Mouse (Mus musculus) hindbrain, embryonic 13.5 days (tissue): ENCODE measurements around the gene Apaf1. TPM values are rescaled to one million over a fixed set of nuclear protein-coding genes. Genes with fewer than 3 reads are reported as not detected.

ENCODE experiments used
- ATAC-seq: fragments of 200-750 bp; cut with Nextera tagmentation; 2 replicates; pipeline ENCODE4 v1.8.0; 2017; ENCODE audit warnings: moderate TSS enrichment; ENCODE audit not compliant: low FRiP score
- H3K27ac ChIP-seq: fragments of 300-500 bp; sonication (generic); 2 replicates; pipeline ENCODE4 v1.5.1; 2015; ENCODE audit warnings: inconsistent platforms, mild to moderate bottlenecking, moderate library complexity
- H3K27me3 ChIP-seq: fragments of 300-500 bp; sonication (generic); 2 replicates; pipeline ENCODE4 v1.6.1; 2015; ENCODE audit warnings: mild to moderate bottlenecking, inconsistent platforms
- H3K36me3 ChIP-seq: fragments of 300-500 bp; sonication (generic); 2 replicates; pipeline ENCODE4 v1.6.1; 2015; ENCODE audit warnings: mild to moderate bottlenecking, inconsistent platforms
- H3K4me1 ChIP-seq: fragments of 300-500 bp; sonication (generic); replicated peaks from 2 replicates; pipeline ENCODE4 v1.6.1; 2015; ENCODE audit warnings: inconsistent platforms
- H3K4me2 ChIP-seq: fragments of 300-500 bp; sonication (generic); 2 replicates; pipeline ENCODE4 v1.6.1; 2015; ENCODE audit warnings: inconsistent platforms, mild to moderate bottlenecking, moderate library complexity
- H3K4me3 ChIP-seq: fragments of 300-500 bp; sonication (generic); 2 replicates; pipeline ENCODE4 v1.5.1; 2015; ENCODE audit warnings: mild to moderate bottlenecking, inconsistent platforms
- H3K9ac ChIP-seq: fragments of 300-500 bp; sonication (generic); 2 replicates; pipeline ENCODE4 v1.6.1; 2015; ENCODE audit warnings: mild to moderate bottlenecking, inconsistent platforms
- H3K9me3 ChIP-seq: fragments of 300-500 bp; sonication (generic); 2 replicates; pipeline ENCODE4 v1.6.1; 2016; ENCODE audit warnings: inconsistent platforms
- WGBS: fragments of 180-500 bp; shearing (Covaris S2); methylation state at CpG from one replicate; pipeline ENCODE4 v1.1.7; 2015; 5-methylcytosine and 5-hydroxymethylcytosine counted together
- polyA plus RNA-seq: library from polyadenylated mRNA; unstranded; fragments of >200 nt; fragmentation: Nextera tagmentation; extraction: Ambion mirVana; gene quantifications from 2 replicates; pipeline ENCODE4 v1.2.1, GENCODE M21; 2015

Apaf1 gene
- polyA plus RNA-seq, 1 experiment from 2014 or later = 17.8 TPM

DNA sequence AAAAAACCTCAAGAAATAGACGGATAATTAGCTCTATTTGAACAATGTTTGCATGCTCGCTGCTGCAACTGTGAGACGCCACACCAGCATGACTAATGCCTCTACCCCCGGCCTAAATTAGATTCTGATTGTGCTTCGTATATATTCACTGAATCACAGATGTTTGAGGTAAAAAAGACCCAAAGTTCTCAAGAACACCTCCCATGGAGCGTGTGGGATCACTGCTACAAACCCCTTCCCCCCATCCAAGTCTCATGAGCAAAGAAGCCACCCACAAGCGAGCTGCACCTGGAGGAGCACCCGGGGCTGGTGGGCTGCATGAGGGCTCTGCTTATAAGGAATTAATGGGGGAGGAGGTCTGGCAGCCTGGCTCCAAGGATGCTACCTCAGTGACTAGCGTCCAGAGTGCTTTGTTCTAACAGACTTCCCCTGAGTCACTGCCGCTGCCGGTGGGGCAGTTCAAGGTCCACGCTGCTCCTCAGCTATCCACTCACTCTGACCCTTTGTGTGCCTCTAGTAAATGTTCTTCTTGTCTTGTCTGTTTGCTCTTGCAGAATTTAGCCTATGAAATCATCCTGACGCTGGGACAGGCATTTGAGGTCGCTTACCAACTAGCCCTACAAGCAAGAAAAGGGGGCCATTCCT is 116.8 kb downstream of the Apaf1 start:
- no peaks in the 10 kb centered on the region for H3K9me3 ChIP-seq
- H3K4me2 ChIP-seq = no peak overlapping the region
- no peak overlapping the region for H3K27ac ChIP-seq
- H3K9ac ChIP-seq = no peak overlapping the region
- no peak for ATAC-seq
- no peak overlapping the region for H3K4me3 ChIP-seq
- peaks cover 51% of the 10 kb centered on the region for H3K27me3 ChIP-seq
- WGBS = 52% methylated on average over 14 of the region's 14 CpGs
- peaks cover 13% of the 10 kb centered on the region for H3K36me3 ChIP-seq
- H3K4me1 ChIP-seq = peaks cover 30% of the 10 kb centered on the region

DNA sequence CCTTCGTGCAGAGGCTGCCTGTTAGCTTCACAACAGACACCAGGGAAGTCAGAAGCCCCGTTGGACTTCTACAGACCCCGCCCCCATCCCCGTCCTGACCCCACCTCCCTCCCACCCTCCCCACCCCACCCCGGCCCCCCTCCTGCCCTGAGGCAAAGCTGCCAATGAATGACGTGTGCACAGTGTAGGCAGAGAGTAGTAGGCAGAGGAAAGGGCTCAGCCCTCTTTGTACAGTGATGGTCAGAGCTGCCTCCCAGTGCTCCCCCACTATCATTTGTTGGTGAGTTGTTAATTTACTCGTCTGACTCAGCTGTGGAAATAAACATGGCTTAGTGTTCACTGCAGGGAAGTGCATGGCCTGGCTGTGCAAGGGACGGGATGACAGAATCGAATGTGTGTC is 118.1 kb downstream of the Apaf1 start:
- Histone ChIP-seq H3K27ac (no peak overlapping the region), H3K4me3 (no peak overlapping the region), H3K4me2 (no peak overlapping the region), H3K9ac (no peak overlapping the region), H3K4me1 (peaks cover 23% of the 10 kb centered on the region), H3K36me3 (peaks cover 13% of the 10 kb centered on the region), H3K9me3 (no peaks in the 10 kb centered on the region), H3K27me3 (peaks cover 42% of the 10 kb centered on the region)
- 22% methylated on average over 9 of the region's 9 CpGs for WGBS
- ATAC-seq = no peak

DNA sequence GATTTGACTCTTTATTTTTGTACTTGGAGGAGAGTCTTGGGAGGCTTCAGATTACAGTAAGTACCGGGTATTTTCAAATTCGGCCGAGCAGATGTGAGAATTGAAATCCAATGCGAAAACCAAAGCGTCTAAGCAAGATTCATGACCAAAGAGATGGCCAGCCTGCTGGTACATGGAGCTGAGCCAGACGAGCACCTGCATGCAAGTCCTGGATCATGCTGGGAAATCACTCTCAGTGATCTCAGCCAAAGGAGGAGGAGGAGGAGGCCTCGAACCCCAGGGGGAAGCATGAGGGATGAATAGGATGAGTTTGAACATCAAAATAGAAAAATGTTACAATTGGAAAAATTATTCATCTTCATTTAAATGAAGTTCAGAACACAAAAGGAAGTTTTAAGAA is 122.2 kb downstream of the Apaf1 start:
- 82% methylated on average over 7 of the region's 7 CpGs for WGBS
- Histone ChIP-seq H3K9ac (no peak overlapping the region), H3K4me1 (peaks cover 3% of the 10 kb centered on the region), H3K4me3 (no peak overlapping the region), H3K27me3 (peaks cover 5% of the 10 kb centered on the region; the same call in 1 of the 2 replicates), H3K4me2 (no peak overlapping the region), H3K36me3 (peaks cover 15% of the 10 kb centered on the region; the same call in 1 of the 2 replicates), H3K27ac (no peak overlapping the region), H3K9me3 (no peaks in the 10 kb centered on the region)
- no peak for ATAC-seq

DNA sequence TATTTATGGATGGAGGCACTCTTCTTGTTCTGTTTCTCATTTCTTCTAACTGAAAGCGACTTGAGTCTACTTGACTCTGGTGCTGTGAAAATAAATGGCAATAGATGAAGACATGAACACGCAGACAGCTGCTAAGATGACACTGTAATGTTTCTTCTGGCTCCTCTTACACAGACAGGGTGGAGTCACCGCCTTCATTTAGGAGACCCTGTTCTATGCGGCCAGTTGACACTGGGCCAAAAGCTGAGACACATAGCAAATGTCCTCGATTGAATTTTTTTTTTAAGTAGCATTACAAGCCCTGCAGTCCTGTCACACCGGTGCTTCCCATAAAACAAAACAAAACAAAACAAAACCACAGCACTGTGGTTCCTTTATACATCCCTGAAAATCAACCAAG is 128.7 kb downstream of the Apaf1 start:
- no peak for ATAC-seq
- no peaks in the 10 kb centered on the region for H3K4me1 ChIP-seq
- H3K27ac ChIP-seq = no peak overlapping the region
- H3K4me2 ChIP-seq = no peak overlapping the region
- H3K4me3 ChIP-seq = no peak overlapping the region
- H3K9ac ChIP-seq = no peak overlapping the region
- WGBS = 83% methylated on average over 6 of the region's 6 CpGs
- H3K9me3 ChIP-seq = no peaks in the 10 kb centered on the region
- H3K27me3 ChIP-seq = no peaks in the 10 kb centered on the region
- H3K36me3 ChIP-seq = peaks cover 34% of the 10 kb centered on the region

DNA sequence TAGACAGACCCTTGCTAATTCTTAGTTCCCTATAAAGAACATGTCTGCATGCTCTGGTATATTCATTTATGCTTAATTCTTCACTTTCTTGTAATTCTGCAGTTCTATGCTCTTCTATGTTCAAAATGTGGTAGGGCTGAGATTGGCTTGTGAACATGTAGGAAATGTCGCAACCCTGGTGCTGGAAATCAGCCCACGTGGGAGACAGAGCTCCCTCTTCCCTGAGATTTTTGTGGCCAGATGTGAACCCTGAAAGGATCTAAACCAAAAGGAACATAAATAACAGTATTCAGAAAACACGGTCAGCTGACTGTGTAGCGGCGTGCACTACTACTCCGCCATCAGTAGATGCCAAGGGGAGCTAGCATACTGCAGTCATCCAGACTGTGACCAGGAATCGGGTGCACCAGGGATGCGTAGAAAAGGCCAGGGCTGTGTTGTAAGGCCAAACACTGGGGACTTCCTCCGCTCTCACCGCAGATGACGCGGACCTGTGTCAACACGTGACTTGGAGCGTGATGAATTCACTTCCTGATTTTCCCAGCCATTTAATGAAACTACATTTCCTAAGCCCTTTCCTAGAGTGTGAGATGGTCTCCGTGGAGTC is 129.4 kb downstream of the Apaf1 start:
- Histone ChIP-seq H3K36me3 (peaks cover 39% of the 10 kb centered on the region), H3K9ac (no peak overlapping the region), H3K4me2 (no peak overlapping the region), H3K27me3 (no peaks in the 10 kb centered on the region), H3K4me3 (no peak overlapping the region), H3K4me1 (no peaks in the 10 kb centered on the region), H3K27ac (no peak overlapping the region), H3K9me3 (no peaks in the 10 kb centered on the region)
- 91% methylated on average over 15 of the region's 15 CpGs for WGBS
- no peak for ATAC-seq

DNA sequence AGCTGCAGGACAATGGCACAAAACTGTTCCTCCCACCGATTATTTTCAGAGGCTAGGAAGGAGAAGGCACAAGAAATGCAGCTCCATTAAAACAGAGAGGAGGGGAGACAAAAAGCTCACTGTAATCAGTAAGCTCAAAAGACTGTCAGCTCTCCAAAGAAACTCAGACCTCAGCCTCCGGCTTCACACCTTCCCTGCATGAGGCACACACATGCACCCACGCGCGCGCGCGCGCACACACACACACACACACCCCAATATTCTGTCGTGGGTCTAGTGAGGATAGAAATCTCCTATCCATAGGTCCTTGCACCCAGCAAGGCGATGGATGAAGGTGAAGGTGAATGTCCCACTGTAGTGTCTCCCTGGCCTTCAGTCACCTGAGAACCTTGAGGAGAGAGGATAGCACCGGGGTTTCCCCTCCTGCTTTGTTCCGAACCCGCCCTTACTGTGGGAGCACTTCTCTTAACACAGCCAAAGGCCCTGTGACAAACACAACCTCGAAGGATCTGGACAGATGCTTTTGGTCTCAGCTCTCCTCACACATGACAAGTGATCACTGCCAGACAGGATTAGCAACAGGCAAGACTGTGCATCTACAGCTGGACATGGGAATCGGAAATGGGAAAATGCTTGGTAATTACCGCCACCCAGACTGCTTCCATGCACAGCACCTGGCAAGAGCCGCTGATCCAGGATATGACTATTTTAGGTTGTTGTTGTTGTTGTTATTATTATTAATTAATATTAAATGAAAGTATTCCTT is 134.8 kb downstream of the Apaf1 start:
- 91% methylated on average over 18 of the region's 18 CpGs for WGBS
- no peak for ATAC-seq
- H3K27ac ChIP-seq = no peak overlapping the region
- peaks cover 55% of the 10 kb centered on the region for H3K36me3 ChIP-seq
- H3K9me3 ChIP-seq = no peaks in the 10 kb centered on the region
- no peaks in the 10 kb centered on the region for H3K27me3 ChIP-seq
- H3K4me2 ChIP-seq = no peak overlapping the region
- no peaks in the 10 kb centered on the region for H3K4me1 ChIP-seq
- no peak overlapping the region for H3K4me3 ChIP-seq
- no peak overlapping the region for H3K9ac ChIP-seq

DNA sequence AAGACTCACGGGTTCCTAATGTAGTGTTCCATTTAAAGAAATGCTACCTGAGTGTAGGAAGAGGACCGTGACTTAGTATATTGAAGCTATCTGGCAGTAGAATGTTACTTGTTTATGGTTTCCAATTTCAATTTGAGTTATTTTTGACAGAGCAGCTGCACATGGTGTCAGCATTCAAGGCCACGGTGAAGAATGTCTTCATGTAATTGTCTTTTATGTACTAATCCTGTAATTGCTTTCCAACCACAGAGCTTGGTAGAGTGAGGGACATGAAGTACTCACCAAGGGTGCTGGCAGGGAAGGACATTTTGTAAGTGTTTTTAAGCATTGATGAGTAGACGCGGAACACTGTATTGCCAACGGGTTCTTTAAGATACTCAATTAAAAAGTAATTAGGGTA is 135.5 kb downstream of the Apaf1 start:
- Histone ChIP-seq H3K27me3 (no peaks in the 10 kb centered on the region), H3K9ac (no peak overlapping the region), H3K4me3 (no peak overlapping the region), H3K36me3 (peaks cover 62% of the 10 kb centered on the region), H3K4me1 (no peaks in the 10 kb centered on the region), H3K9me3 (no peaks in the 10 kb centered on the region), H3K4me2 (no peak overlapping the region), H3K27ac (no peak overlapping the region)
- 88% methylated on average over 6 of the region's 6 CpGs for WGBS
- ATAC-seq = no peak

DNA sequence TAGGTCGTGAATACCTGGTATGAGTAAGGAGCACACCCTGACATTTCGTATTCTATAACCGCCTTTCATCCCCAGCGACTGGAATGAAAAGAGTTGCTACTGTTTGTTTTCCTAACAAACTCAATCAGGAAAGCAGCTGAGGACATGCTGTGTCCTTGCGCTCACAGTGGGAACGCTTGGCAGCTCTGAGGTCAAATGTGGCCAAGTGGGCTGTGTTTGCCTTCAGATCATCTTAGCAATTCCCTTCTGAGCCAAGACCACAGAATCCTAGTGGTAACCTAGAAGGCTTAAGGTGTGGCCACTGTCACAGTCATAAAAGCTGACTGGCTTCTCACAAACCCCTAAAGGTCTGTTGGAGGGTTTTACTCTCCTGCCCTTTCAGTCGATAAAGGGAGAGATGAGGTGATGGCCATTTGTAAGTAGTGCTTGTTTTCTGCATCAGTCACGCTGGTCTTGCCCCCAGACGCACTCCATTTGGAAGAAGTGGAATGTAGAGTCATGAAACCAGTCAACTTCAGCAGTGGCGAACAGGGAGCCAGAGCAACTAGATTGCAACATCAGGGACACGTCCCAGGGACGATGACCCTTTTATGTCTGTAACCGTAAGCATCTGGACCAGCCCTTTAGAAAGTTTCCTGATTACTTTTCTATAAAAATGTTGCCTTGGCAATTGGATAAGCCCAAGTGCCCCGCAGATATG is 140.4 kb downstream of the Apaf1 start:
- no peak for ATAC-seq
- Histone ChIP-seq H3K4me1 (no peaks in the 10 kb centered on the region), H3K27ac (no peak overlapping the region), H3K9ac (no peak overlapping the region), H3K4me2 (no peak overlapping the region), H3K36me3 (peaks cover 43% of the 10 kb centered on the region), H3K4me3 (no peak overlapping the region), H3K27me3 (no peaks in the 10 kb centered on the region), H3K9me3 (no peaks in the 10 kb centered on the region)
- WGBS = 85% methylated on average over 14 of the region's 14 CpGs

DNA sequence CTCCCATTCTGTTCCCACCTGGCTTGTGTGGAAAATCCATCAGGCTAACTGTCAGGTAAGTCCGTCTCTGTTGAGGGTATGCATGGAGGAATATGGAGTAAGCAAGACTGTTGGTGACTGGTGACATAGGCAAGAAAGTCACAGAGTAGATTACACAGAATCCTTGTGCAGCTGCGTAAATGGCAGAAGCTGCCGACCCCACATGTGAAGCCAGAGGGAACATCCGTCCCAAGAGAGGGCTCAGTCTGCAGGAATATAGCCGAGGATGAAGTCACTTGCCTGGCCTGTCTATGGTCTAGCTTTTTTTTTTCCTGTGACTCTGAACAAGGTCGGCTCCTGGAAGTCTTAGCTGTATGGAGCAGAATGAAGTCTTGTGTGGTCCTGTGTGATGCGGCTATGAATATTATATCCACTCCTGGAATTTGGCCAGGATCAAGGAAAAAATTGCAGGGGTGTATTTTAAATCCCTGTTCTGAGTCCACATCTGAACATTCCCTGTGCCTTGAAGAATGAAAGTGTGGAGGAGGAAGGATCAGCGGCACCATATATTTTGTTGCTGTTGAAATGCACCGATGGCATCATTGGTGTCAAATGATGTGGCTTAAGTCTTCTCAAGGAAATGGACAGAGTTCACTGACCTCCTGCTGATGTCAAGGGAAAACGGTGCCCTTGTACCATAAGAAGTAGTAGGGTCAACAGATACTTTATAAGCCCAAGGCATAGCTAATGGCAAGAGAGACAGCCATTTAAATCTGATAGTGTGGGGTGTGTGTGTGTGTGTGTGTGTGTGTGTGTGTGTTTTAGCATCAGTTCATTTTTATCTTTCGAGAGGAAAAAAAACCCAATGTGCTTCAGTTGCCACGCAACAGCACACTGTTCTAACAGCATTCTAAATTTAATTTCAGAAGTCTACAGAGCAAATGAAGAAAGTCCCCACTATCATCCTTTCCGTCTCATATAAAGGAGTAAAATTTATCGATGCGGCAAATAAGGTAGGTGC is 141.7 kb downstream of the Apaf1 start:
- peaks cover 32% of the 10 kb centered on the region for H3K36me3 ChIP-seq
- H3K4me1 ChIP-seq = no peaks in the 10 kb centered on the region
- no peak overlapping the region for H3K9ac ChIP-seq
- no peaks in the 10 kb centered on the region for H3K9me3 ChIP-seq
- WGBS = 80% methylated on average over 15 of the region's 15 CpGs
- ATAC-seq = no peak
- H3K27me3 ChIP-seq = no peaks in the 10 kb centered on the region
- H3K27ac ChIP-seq = no peak overlapping the region
- no peak overlapping the region for H3K4me2 ChIP-seq
- no peak overlapping the region for H3K4me3 ChIP-seq
